Mouse (Mus musculus) small intestine, adult 2 months (tissue): ENCODE measurements around the gene Pard6a. TPM values are rescaled to one million over a fixed set of nuclear protein-coding genes. Genes with fewer than 3 reads are reported as not detected.

Experiments
- H3K27ac ChIP-seq: fragments of 200-500 bp; 2 replicates; pipeline ENCODE4 v1.5.1; 2012; ENCODE audit warnings: low read depth, low read length, control low read depth, inconsistent platforms; ENCODE audit not compliant: insufficient read depth
- H3K27me3 ChIP-seq: fragments of 200-500 bp; 2 replicates; pipeline ENCODE4 v1.6.1; 2012; ENCODE audit warnings: mild to moderate bottlenecking, moderate library complexity, low read length, inconsistent platforms; ENCODE audit not compliant: control insufficient read depth, insufficient read depth
- H3K36me3 ChIP-seq: fragments of 200-500 bp; 2 replicates; pipeline ENCODE4 v1.6.1; 2012; ENCODE audit warnings: mild to moderate bottlenecking, low read length, control low read depth, inconsistent platforms; ENCODE audit not compliant: control insufficient read depth, insufficient read depth
- H3K4me1 ChIP-seq: fragments of 200-500 bp; 2 replicates; pipeline ENCODE4 v1.6.1; 2012; ENCODE audit warnings: low read length, inconsistent platforms, mixed read lengths; ENCODE audit not compliant: control insufficient read depth, insufficient read depth, insufficient read length
- H3K4me3 ChIP-seq: fragments of 200-500 bp; 2 replicates; pipeline ENCODE4 v1.5.1; 2012; ENCODE audit warnings: low read depth, mild to moderate bottlenecking, control low read depth, inconsistent platforms, low read length, moderate library complexity
- CTCF ChIP-seq: fragments of 200-500 bp; IDR thresholded peaks from 2 replicates; pipeline ENCODE4 v1.5.1; 2012; ENCODE audit warnings: low read depth, mild to moderate bottlenecking, control low read depth, inconsistent platforms, low read length, moderate library complexity, mixed read lengths; ENCODE audit not compliant: insufficient replicate concordance, insufficient read length; ENCODE audit errors: extremely low read depth
- POLR2A ChIP-seq: fragments of 200-500 bp; IDR thresholded peaks from 2 replicates; pipeline ENCODE4 v1.6.1; 2012; ENCODE audit warnings: low read depth, mild to moderate bottlenecking, control low read depth, inconsistent platforms, low read length, moderate library complexity
- WGBS: fragments of 180-500 bp; shearing (Covaris S2); methylation state at CpG from one replicate; pipeline ENCODE4 v1.1.7; 2018; 5-methylcytosine and 5-hydroxymethylcytosine counted together
- polyA plus RNA-seq: library from polyadenylated mRNA; depleted of rRNA; stranded (reverse); fragments of >200 nt; gene quantifications from 2 replicates; pipeline ENCODE4 v1.2.3, GENCODE M21; 2012

The Pard6a gene
- polyA plus RNA-seq, 1 experiment: 7.2 TPM

- H3K4me1 ChIP-seq: peaks cover 8% of the 10 kb centered on the region
- no peak for TF ChIP-seq CTCF
- peaks cover 7% of the 10 kb centered on the region; the same call in 1 of the 2 replicates for H3K36me3 ChIP-seq
- H3K4me3 ChIP-seq: peak overlapping the region; percentile 59
- peaks cover 7% of the 10 kb centered on the region; the same call in 1 of the 2 replicates for H3K27me3 ChIP-seq
- WGBS: 23% methylated on average over 40 of the region's 40 CpGs
- H3K27ac ChIP-seq: no peak overlapping the region
Observed at GRCm38 (mm10) chr8:105694051-105694799, 6.7 kb upstream of the Pard6a start.

GRCm38 (mm10) chr8:105695080-105695780, 5.7 kb upstream of the Pard6a start:
- WGBS: 81% methylated on average over 30 of the region's 30 CpGs
- TF ChIP-seq CTCF: no peak
- no peak for TF ChIP-seq POLR2A
- Histone ChIP-seq H3K4me3 (no peak overlapping the region), H3K27ac (no peak overlapping the region), H3K4me1 (peaks cover 11% of the 10 kb centered on the region), H3K36me3 (peaks cover 7% of the 10 kb centered on the region; the same call in 1 of the 2 replicates), H3K27me3 (peaks cover 7% of the 10 kb centered on the region; the same call in 1 of the 2 replicates)

- Histone ChIP-seq H3K4me1 (peaks cover 17% of the 10 kb centered on the region), H3K4me3 (no peak overlapping the region), H3K27me3 (peaks cover 7% of the 10 kb centered on the region; the same call in 1 of the 2 replicates), H3K27ac (no peak overlapping the region), H3K36me3 (peaks cover 7% of the 10 kb centered on the region; the same call in 1 of the 2 replicates)
- no peak for TF ChIP-seq CTCF
- no peak for TF ChIP-seq POLR2A
- 90% methylated on average over 17 of the region's 17 CpGs for WGBS
Observed at GRCm38 (mm10) chr8:105697196-105697780, 3.7 kb upstream of the Pard6a start.

GRCm38 (mm10) chr8:105698734-105699133, 2.2 kb upstream of the Pard6a start:
- no peak for TF ChIP-seq POLR2A
- TF ChIP-seq CTCF: no peak
- Histone ChIP-seq H3K36me3 (peaks cover 7% of the 10 kb centered on the region; the same call in 1 of the 2 replicates), H3K4me1 (peaks cover 14% of the 10 kb centered on the region), H3K27me3 (peaks cover 7% of the 10 kb centered on the region; the same call in 1 of the 2 replicates), H3K27ac (no peak overlapping the region), H3K4me3 (no peak overlapping the region)
- WGBS: 93% methylated on average over 5 of the region's 5 CpGs

GRCm38 (mm10) chr8:105699488-105700215, 1.3 kb upstream of the Pard6a start:
- H3K36me3 ChIP-seq: peaks cover 7% of the 10 kb centered on the region; the same call in 1 of the 2 replicates
- H3K4me3 ChIP-seq: no peak overlapping the region
- no peak overlapping the region for H3K27ac ChIP-seq
- peaks cover 8% of the 10 kb centered on the region for H3K4me1 ChIP-seq
- WGBS: 93% methylated on average over 11 of the region's 11 CpGs
- H3K27me3 ChIP-seq: no peaks in the 10 kb centered on the region
- TF ChIP-seq POLR2A (no peak), CTCF (no peak)

- Histone ChIP-seq H3K27me3 (no peaks in the 10 kb centered on the region), H3K36me3 (peaks cover 7% of the 10 kb centered on the region; the same call in 1 of the 2 replicates), H3K27ac (peak overlapping the region; percentile 8; the same call in 1 of the 2 replicates), H3K4me1 (peaks cover 8% of the 10 kb centered on the region), H3K4me3 (peak overlapping the region; percentile 80)
- TF ChIP-seq CTCF (no peak; the same call in 1 of the 2 replicates), POLR2A (no peak)
- WGBS: under 1% methylated on average over 21 of the region's 21 CpGs
Observed at GRCm38 (mm10) chr8:105700566-105700965, 382 bp upstream of the Pard6a start.
